Mouse (Mus musculus): ENCODE results near the gene Tfrc. TPM values are rescaled to one million over a fixed set of nuclear protein-coding genes. Genes with fewer than 3 reads are reported as not detected.

Gene Tfrc
- 10 to 100 TPM; 17.5 to 46.5 (median 26.6) TPM for total RNA-seq (2022)

- peak; percentile 96 for DNase-seq
Observed at GRCm38 (mm10) chr16:32608712-32609400, at the start of gene Tfrc. Gene Tfrc, plus strand, starts transcription at chr16:32608920.

DNA sequence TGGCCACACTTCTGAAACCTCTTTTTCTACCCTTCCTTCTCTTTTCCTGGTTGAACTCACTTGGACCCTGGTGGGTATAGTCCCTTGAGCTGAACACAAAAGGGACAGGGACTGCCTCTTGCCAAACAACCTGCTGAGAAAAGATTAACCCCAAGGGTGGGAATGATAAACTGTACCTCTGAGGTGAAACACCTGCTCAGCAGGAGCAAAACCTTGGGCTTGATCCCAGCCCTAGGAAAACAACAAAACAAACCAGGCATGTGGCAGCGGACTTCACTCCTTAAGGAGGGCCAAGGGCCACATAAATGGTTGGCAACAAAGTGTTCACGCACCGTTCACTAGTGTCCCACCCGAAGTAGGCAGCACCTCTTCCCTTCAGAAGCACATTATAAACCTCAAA, 49.2 kb upstream of the Tfrc start:
- DNase-seq: no peak

- DNase-seq: no peak
Observed at GRCm38 (mm10) chr16:32563056-32563793, 45.5 kb upstream of the Tfrc start.

- DNase-seq: no peak
Observed at GRCm38 (mm10) chr16:32567282-32567681, 41.4 kb upstream of the Tfrc start.

DNA sequence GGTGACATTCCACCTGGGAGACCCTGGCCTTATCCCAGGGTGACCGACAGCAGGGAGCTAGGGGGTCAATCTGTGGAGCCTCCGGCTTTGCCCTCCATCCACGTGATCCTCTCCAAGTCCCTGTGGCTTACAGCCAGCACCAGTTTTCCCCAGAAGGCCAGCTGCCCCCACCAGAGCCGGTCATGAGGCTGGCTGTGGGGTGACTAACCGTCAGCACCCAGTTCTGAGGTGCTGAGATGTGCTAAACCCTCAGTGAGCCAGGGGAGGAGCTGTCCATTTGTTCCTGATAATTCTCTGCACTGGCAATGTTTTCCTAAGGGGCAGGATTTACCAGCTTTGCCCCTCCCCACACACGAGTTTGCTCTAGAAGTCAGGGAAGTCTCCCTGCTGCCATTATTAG, 40.3 kb upstream of the Tfrc start:
- DNase-seq: no peak

DNA sequence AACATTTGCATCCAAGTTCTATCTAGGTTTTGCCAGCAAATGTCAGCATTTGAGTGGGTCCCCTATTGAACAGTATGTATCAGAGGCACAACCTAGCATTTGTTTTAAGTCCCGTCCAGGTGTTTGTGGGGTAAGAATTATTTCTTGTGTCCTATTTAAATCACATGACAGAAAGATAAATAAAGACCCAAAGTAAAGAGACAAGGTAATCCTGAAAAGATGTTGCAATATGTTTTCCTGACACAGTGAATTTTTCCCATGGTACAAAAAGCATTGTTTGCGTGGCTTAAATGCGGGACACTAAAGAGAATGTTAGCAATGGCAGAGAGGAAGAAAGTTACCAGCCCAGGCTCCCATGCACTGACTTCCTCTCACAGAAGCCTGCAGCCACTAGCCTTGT, 38.7 kb upstream of the Tfrc start:
- DNase-seq: no peak

DNA sequence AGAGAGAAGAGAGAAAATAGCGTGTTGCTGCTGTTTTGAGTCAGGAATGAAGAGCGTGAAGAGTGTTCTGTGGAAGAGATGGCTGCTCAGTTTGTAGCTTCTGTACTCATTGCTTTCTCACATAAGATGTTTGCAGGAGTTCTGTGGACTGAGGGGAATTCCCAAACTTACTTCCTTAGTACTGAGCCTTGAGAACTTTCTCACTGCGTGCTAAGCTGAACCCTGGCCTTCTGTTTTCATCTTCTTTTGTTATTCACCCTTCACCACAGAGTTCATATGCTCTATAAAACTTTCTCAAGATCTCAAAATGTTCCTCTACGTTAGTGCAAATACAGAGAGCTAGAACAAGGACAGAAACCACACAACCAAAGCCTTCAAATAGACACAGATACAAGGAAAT, 36.2 kb upstream of the Tfrc start:
- DNase-seq: no peak

DNA sequence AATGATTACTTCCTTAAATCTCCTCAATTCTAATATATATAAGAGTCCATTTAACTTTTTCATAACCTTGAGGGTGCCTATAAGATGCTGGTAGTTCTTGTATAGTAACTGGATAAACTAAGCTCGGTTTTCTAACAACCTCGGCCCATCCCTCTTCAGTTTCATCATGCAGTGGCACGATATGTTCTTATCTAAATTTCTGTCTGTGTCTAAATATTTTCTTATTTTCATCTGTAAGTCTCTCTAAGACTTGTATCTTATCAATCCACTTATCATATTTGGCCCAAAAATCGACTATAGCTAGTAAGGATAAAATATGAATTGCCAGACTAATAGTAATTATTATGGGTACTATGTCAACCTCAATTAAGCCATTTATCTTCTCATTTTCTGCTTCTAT, 22.2 kb upstream of the Tfrc start:
- no peak for DNase-seq

DNA sequence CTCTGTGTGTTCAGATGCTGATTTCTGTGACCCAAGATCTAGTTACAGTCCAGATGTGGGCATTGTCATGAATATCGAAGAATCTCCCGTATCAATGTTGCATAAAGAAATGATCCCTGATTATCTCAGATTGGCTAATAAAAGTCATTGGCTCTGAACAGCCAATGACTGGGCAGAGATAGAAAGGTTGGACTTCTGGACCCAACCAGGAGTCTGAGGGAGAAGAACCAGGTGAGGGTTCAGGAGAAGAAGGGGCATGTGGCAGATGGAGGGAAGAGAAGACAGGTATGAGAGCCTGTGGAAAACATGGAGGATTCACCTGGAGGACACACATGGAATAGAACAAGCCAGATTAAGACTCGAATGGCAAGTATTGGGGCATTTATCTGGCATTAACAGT, 20.2 kb upstream of the Tfrc start:
- DNase-seq: no peak

- no peak for DNase-seq
Observed at GRCm38 (mm10) chr16:32591521-32591920, 17.2 kb upstream of the Tfrc start.

- DNase-seq: no peak
Observed at GRCm38 (mm10) chr16:32593283-32593805, 15.4 kb upstream of the Tfrc start.

DNA sequence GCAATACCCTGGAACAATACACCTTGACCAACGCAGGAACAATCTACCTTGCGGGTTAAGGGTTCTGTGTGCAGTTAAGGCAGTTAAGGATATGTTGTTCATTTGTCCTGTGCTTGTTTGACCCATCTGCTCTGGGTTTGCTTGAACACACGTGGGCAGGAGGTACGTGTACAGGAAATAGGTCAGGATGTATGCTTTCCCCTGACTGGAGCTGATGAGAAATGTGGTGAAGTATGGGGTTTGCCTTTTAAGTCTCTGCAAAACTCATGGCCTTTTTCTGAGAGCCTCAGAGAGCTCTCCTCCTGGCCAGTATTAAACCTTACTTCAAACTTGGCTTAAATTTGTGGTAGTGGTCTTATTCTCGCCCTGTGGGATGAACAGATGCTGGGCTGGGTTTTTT, 14.8 kb upstream of the Tfrc start:
- DNase-seq: no peak

GRCm38 (mm10) chr16:32594701-32595100, 14.0 kb upstream of the Tfrc start:
- DNase-seq: no peak

DNA sequence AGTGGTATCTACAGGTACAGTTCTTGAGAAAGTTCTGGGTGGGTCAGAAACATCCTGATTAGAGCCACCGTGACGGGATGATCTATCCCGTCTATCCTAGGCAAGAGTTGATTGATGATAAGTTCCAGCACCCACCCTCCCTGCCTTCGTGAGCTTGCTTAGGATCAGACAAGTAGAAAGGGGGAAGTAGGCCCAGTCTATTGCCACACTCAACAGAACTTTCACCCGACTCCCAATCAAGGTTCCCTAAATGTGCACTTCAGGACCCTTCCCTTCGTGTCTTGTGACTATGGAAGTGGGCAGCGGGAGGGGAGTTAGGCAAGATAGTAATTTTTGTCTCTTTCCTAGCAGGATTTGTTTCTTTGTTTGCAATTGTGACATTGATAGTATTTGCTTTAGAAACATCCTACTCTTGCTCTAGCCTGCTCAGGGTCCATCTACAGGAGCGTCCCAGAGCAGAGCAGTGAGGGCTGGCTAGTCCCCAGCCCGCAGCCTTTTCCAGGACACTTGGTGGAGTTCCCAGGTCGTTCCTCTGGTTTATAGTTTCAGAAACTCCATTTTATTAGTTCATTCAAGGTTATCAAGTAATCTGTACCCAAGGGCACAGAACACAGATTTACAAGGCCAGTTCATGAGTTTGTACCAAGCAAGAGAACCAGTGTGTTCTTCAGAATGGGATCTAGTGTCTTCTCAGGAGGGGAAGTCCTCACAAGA, 13.4 kb upstream of the Tfrc start:
- DNase-seq: peak; percentile 30

DNA sequence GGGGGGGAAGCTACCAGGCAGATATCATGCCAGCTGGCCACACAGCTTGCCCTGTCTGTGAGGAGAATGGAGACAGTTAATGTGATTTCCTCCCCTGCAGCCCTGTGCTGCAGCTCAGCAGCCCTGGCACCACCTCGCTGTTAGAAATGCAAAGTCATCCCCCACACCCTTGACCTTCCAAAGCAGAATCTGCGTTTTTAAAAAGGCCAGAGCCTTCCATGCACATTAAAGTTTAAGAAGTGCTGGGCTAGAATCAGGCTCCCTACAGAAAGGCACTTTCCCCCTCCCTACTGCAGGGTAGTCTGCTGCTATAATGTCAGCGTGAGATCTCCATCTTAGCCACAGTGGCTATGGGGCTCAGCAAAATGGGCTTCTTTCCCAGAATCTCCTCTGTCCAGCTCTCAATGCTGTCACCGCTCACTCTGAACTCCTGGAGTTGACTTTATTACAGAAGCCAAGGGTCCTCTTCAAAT, 10.8 kb upstream of the Tfrc start:
- DNase-seq: peak; percentile 45

DNA sequence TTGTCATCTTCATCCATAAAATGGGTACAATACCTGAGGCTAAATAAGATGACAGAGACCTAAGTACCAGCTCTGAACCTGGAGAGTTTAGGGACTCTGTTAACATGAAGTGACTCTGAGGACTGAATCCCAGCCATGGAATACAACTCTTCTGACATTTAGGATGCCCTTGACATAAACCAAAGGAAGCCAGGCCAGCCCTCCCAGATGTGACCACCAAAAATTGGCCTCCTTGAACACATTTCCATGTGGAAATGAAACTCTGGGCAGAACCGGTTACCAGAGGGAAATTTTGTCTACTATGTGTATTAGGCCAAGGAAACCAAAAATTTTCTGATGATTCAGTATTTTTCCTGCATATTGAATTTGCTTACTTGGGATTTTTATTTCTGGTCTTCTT, 9.6 kb upstream of the Tfrc start:
- no peak for DNase-seq

DNA sequence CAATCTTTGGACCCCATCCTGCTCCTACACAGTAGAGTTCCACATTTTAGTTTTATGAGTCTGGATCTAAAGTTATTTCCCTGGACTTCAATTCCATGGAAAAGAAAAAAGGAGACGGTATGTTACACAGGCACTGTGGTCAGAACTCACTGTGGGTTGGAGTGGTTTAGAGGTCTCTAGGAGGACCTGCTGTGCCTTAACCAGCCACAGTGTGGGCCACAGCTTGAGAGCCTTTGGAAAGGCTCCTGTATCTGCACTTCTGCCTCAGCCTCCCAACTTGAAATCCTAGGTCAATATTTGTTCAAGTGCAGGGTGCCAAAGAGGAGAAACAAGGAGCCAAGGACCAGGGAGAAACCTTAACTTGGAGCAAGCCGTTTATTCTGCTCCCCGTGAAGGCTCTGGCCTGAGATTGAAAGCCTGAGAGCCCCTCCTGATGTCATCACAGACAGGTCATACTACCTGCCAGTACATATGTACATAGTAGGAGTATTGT, 6.5 kb upstream of the Tfrc start:
- no peak for DNase-seq

GRCm38 (mm10) chr16:32607562-32608343, 967 bp upstream of the Tfrc start:
- DNase-seq: no peak

DNA sequence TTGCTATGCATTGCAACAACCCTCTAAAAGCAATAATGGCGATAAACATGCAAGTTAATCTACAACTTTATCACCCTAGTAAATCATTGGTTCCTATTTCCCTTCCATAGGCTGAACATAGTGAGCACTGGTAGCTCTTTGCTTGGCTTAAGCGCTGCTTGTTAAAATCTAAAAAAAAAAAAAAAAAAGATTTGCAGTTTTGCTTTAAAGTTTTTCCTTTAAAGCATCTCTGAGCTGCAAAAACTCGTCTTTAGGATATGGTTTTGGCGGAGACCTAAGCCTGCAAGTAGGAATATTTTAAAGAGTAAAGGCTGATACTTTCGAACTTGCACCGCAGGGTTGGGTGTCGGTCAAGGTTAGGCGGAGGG, 392 bp upstream of the Tfrc start:
- DNase-seq: no peak

DNA sequence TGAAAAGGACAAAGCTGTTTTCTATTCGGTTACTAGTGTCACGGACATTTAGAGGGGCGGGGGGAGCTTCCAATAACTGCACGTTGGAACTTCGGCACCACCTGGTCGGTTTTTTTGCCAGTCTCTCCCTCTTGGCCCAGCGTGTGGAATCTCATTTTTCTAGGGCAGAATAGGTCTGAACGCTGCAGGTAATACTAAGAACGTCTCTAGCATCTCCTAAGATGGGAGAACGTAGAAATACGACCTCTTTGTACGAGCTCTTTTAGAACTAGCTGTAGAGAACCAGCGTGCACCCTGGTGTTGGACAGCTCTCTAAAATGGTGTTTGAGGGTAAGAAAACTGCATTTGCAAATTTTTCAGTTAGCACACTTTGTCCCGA, 670 bp downstream of the Tfrc start:
- no peak for DNase-seq

DNA sequence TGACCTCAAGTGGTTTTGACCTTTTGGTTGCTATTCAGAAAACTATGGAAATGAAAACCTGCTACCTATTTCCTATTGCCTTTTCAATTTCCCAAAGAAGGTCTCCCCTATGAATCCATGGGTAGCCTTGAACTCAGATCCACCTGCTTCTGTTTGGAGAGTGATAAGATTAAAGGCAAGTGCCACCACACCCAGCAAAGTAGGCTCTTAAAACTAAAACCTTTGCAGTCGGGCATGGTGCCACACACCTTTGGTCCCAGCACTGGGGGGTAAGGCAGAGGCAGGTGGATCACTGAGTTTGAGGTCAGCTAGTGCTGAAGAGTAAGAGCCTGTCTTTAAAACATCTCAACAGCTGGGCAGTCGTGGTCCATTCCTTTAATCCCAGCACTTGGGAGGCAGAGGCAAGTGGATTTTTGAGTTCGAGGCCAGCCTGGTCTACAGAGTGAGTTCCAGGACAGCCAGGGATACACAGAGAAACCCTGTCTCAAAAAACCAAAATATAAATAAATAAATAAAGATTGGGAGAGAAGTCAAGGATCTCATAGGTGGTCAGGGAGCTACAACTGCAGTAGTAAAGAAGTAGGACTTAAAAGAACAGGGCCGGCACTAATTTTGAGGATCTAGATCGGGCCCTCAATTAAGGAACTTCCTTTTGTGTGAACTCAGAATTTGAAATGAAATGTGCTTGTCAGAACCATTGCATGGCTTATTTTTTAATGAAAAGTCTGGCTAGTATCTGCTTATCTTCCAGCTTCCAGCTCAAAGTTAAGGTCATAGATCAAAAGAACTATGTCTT, 1.9 kb downstream of the Tfrc start:
- no peak for DNase-seq

DNA sequence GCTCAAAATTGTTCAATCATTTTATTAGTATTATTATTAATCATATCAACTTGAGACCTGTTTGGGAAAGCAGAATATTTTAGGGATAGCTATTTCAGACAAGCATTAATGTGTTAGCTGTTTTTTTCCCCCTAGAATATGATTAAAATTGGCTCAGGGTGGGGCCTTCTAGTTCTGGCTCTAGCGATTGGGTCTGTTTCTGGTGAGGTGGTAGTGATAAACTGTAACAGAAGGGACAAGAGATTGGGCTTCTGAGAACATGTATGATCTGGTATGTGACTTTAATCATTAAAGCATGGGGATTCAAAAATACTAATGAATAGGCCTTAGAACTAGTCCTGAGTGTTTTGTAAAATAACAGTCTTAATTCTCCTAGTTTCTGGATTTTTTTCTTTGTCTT, 3.3 kb downstream of the Tfrc start:
- DNase-seq: no peak
